Mouse (Mus musculus) hindbrain, embryonic 10.5 days (tissue): Measurements from ENCODE around the gene Tpcn1. TPM values are rescaled to one million over a fixed set of nuclear protein-coding genes. Genes with fewer than 3 reads are reported as not detected.
A peak's percentile ranks its signal among the peaks of the same experiment; 100 is the strongest.

Source experiments
- DNase-seq: peaks from one replicate; pipeline ENCODE4 v3.0.0-alpha.2; 2017; ENCODE audit warnings: low spot score
- H3K27ac ChIP-seq: fragments of 300-500 bp; sonication (generic); 2 replicates; pipeline ENCODE4 v1.5.1; 2016; ENCODE audit warnings: mild to moderate bottlenecking, moderate library complexity
- H3K27me3 ChIP-seq: fragments of 300-500 bp; sonication (generic); 2 replicates; pipeline ENCODE4 v1.6.1; 2016; ENCODE audit warnings: mild to moderate bottlenecking; ENCODE audit not compliant: poor library complexity, insufficient read depth, severe bottlenecking
- H3K36me3 ChIP-seq: fragments of 300-500 bp; sonication (generic); 2 replicates; pipeline ENCODE4 v1.6.1; 2016; ENCODE audit warnings: mild to moderate bottlenecking, moderate library complexity
- H3K4me1 ChIP-seq: fragments of 300-500 bp; sonication (generic); replicated peaks from 2 replicates; pipeline ENCODE4 v1.6.1; 2016; ENCODE audit warnings: mild to moderate bottlenecking
- H3K4me3 ChIP-seq: fragments of 300-500 bp; sonication (generic); 2 replicates; pipeline ENCODE4 v1.5.1; 2016; ENCODE audit warnings: mild to moderate bottlenecking, moderate library complexity
- H3K9me3 ChIP-seq: fragments of 300-500 bp; sonication (generic); 2 replicates; pipeline ENCODE4 v1.6.1; 2016; ENCODE audit warnings: mild to moderate bottlenecking, moderate library complexity
- WGBS: fragments of 180-500 bp; shearing (Covaris S2); methylation state at CpG from one replicate; pipeline ENCODE4 v1.1.7; 2016; 5-methylcytosine and 5-hydroxymethylcytosine counted together
- polyA plus RNA-seq: library from polyadenylated mRNA; unstranded; fragments of >200 nt; fragmentation: Nextera tagmentation; extraction: Ambion mirVana; gene quantifications from 2 replicates; pipeline ENCODE4 v1.2.1, GENCODE M21; 2016

Tpcn1 gene
- polyA plus RNA-seq, 1 experiment from 2014 or later, result 12.9 TPM

DNA sequence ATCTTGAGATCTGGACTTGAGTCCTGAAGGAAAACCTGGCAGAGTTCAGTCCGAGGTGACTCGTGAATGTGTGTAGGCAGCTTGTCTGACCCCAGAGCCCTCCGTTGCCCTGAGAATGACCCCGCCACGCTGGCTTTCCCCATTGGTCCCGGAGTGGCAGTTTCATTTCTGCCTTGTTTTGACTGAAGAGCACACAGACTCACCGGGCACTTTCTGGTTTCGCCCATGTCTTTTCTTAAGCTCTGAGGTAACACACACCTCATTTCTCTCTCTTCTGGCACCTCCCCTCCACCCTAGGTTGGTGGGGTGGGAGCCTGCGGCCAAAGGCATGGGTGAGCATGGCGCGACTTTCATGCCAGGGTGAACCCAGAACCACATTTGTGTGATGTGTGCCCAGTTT, 62.2 kb downstream of the Tpcn1 start:
- H3K4me1 ChIP-seq, result peaks cover 10% of the 10 kb centered on the region
- H3K27me3 ChIP-seq, result no peaks in the 10 kb centered on the region
- 79% methylated on average over 11 of the region's 11 CpGs for WGBS
- no peak overlapping the region for H3K27ac ChIP-seq
- H3K9me3 ChIP-seq, result no peaks in the 10 kb centered on the region
- no peak overlapping the region for H3K4me3 ChIP-seq
- H3K36me3 ChIP-seq, result peaks cover 16% of the 10 kb centered on the region
- no peak for DNase-seq

DNA sequence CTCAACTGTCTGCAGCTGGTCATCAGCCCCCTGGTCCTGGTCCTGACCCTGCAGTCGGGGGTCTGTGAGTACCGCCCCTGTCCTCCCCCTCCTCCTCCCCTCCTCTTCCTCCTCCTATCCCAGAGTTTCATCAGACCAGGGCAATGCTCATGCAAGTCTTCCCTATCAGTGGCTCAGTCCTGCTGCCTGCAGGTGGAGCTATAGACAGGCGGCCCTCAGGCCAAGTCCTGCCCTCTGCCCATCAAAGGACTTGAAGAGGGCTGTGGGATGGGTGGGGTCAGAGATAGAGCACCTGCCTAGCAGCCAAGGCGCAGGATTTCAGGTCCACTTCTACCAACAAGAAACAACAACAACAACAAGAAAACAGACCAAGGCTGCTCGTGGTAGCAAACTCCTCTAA, 62.7 kb downstream of the Tpcn1 start:
- Histone ChIP-seq H3K27ac (no peak overlapping the region; the same call in 1 of the 2 replicates), H3K4me3 (no peak overlapping the region), H3K27me3 (no peaks in the 10 kb centered on the region), H3K4me1 (peaks cover 10% of the 10 kb centered on the region), H3K9me3 (no peaks in the 10 kb centered on the region), H3K36me3 (peaks cover 14% of the 10 kb centered on the region)
- no peak for DNase-seq
- WGBS, result 37% methylated on average over 5 of the region's 5 CpGs

DNA sequence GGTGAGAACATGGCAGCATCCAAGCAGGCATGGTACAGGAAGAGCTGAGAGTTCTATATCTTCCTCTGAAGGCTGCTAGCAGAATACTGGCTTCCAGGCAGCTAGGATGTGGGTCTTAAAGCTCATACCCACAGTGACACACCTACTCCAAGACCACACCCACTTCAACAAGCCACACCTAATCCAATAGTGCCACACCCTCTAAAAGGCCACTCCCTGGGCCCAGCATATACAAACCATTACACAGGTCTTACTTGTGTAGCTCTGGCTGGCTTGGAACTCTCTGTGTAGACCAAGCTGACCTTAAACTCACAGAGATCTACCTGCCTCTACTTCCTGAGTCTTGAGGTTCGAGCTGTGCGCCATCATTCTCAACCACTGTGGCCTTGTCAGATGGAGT, 63.7 kb downstream of the Tpcn1 start:
- Histone ChIP-seq H3K27ac (no peak overlapping the region), H3K4me1 (peaks cover 10% of the 10 kb centered on the region), H3K36me3 (peaks cover 13% of the 10 kb centered on the region; the same call in 1 of the 2 replicates), H3K4me3 (no peak overlapping the region), H3K9me3 (no peaks in the 10 kb centered on the region), H3K27me3 (no peaks in the 10 kb centered on the region)
- no peak for DNase-seq
- 92% methylated on average over 2 of the region's 2 CpGs for WGBS

DNA sequence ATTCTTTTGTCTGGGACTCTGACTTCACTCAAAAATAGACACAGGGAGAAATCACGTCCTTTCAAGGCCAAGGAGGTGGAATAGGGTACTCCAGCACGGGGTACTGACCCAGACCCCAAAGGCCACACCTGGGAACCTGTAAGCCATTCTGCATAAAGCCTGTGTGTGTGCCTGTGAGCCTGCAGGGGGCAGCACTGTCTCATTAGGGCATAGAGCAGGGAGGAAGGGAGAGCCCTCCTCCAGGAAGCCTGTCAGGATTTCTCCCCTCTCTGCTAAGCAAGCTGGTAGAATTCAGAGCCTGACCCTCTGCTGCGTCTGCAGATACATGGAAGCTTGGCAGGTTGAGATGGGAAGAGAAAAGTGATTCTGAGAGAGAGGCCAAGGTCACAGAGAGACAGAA, 65.8 kb downstream of the Tpcn1 start:
- Histone ChIP-seq H3K36me3 (peaks cover 9% of the 10 kb centered on the region; the same call in 1 of the 2 replicates), H3K27me3 (no peaks in the 10 kb centered on the region), H3K9me3 (no peaks in the 10 kb centered on the region), H3K4me1 (peaks cover 15% of the 10 kb centered on the region), H3K4me3 (no peak overlapping the region), H3K27ac (no peak overlapping the region)
- WGBS, result 72% methylated on average over 3 of the region's 3 CpGs
- DNase-seq, result no peak

DNA sequence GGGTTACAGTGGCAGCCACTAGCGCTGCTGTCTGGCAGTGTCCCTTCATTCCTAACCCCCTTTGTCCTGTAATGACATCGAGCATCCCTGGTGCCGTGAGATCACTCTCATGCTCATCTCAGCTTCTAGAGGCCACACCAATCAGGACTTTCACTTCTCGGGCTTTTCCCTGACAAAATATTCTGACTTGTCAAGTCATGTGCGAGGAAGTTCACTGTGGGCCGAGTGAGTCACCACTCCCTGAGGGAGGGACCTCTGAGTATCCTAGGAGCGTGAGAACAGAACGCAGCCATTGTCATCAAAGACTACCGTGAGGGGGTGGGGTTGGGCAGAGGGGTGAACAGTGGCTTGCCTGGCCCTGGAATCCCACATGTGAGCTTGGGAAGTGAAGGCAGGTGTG, 70.9 kb downstream of the Tpcn1 start:
- WGBS, result 53% methylated on average over 9 of the region's 9 CpGs
- 0 out of 2 replicates have a peak, but pooled peaks cover under 1% of the 10 kb centered on the region for H3K36me3 ChIP-seq
- peaks cover 5% of the 10 kb centered on the region; the same call in 1 of the 2 replicates for H3K27me3 ChIP-seq
- H3K4me1 ChIP-seq, result peaks cover 51% of the 10 kb centered on the region
- no peak for DNase-seq
- no peak overlapping the region for H3K4me3 ChIP-seq
- H3K27ac ChIP-seq, result peak overlapping the region; percentile 56
- no peaks in the 10 kb centered on the region for H3K9me3 ChIP-seq

DNA sequence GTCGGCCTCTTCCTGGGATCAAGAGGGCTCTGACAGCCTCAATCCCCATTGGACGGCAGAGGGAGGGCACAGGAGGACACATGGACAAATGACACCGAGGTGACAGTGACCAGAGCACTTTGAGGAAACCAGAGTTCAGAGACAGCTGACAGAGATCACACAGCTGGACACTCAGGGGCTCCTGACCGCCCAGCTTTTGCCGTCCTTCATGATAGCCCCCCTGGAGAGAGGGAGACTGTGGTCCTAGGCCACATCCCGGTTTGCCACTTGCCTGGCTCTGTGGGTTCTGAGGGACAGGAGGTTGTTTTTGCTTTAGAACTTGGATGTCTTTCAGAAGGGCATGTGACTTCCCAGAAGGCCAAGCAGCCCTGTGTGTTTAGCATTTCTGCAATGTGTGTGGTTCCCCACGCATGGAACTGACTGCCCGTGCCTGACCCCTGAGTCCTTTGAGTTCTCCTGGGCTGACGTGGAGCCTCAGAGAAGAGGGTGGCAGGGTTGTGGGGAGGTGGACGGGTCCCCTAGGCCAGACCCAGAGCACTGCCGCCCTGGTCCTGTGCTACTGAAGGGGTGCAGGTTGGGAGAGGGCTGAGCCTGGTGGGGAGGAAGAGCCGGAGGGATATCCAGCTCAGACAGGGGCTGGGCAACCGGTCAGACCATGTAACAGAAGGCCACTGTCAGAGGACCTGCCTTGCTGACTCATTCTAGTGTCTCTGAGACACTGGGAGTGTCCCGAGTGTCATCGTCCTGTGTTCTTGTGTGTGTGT, 72.1 kb downstream of the Tpcn1 start:
- Histone ChIP-seq H3K27ac (peak overlapping the region; percentile 72), H3K9me3 (no peaks in the 10 kb centered on the region), H3K27me3 (peaks cover 16% of the 10 kb centered on the region), H3K4me1 (peaks cover 56% of the 10 kb centered on the region), H3K4me3 (no peak overlapping the region), H3K36me3 (no peaks in the 10 kb centered on the region)
- DNase-seq, result no peak
- WGBS, result 63% methylated on average over 15 of the region's 15 CpGs

DNA sequence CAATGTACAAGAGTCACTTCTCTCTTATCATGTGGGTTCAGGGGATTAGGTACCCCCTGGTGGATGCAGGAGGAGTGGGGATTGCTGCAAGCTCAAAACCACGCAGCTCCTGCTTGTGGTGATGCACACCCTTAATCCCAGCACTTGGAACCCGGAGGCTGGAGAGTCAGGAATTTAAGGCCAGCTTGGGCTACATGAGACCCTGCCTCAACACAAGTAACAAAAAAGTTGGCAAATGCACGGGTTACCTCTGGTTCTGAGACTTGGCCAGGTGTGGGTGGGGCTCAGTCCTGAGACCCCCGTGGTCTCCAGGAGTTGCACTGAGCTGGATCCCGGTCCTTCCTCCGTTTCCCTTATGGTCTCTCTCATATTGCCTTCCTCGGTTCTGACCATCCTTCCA, 73.0 kb downstream of the Tpcn1 start:
- DNase-seq, result no peak
- Histone ChIP-seq H3K4me3 (no peak overlapping the region), H3K27me3 (peaks cover 19% of the 10 kb centered on the region), H3K36me3 (no peaks in the 10 kb centered on the region), H3K27ac (0 out of 2 replicates have a peak overlapping the region, but pooled peaks have one; percentile 50), H3K9me3 (no peaks in the 10 kb centered on the region), H3K4me1 (peaks cover 66% of the 10 kb centered on the region)
- WGBS, result 79% methylated on average over 7 of the region's 7 CpGs

DNA sequence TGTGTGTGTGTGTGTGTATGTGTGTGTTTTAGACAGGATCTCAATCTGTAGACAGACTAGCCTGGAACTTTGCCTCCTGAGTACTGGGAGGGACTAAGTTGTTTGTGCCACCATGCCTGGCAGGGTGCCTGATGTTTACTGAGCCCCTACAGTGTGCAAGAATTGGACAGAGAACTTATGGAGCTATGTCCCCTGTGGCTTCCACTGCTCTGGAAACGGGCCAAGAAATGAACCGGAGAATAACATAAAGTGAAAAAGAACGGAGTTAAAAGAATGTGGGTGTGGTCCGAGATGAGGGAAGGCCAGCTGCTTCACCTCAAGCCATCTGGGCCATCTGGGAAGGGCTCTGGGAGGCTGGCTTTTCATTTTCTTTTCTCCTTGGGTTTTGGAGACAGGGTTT, 73.7 kb downstream of the Tpcn1 start:
- no peak overlapping the region for H3K4me3 ChIP-seq
- H3K9me3 ChIP-seq, result no peaks in the 10 kb centered on the region
- H3K4me1 ChIP-seq, result peaks cover 71% of the 10 kb centered on the region
- H3K27me3 ChIP-seq, result peaks cover 19% of the 10 kb centered on the region
- H3K27ac ChIP-seq, result peak overlapping the region; percentile 50; the same call in 1 of the 2 replicates
- no peaks in the 10 kb centered on the region for H3K36me3 ChIP-seq
- no peak for DNase-seq
- 53% methylated on average over 4 of the region's 4 CpGs for WGBS

DNA sequence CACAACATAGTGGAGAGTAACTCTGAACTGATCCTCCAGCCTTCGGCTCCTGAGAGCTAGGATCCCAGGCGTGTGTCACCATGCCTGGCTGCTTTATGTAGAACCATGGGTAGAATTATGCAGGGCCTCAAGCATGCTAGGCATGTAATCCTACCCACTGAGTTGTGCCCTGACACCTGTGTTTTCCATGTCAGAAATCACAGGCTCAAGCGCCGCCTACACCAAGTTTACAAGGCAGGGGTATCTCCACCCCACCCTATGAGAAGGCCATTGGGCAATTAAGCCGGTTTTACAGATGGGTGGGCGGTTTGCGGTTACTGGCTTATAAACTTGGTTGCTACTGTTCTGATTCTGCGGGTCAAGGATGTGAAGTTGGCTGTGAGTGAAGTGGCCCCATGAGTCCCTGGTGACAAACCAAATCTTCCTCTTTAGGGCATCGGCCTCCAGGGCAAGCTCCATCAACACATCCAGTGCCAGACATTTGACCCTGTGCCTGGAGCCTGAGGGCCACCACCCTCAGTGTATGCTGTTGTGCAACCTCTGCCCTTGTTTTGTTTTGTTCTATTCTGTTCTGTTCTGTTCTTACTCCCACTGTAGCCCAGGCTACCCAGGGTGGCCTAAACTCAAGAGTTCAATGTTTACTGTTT, 74.3 kb downstream of the Tpcn1 start:
- Histone ChIP-seq H3K27ac (no peak overlapping the region), H3K27me3 (peaks cover 19% of the 10 kb centered on the region), H3K4me1 (peaks cover 71% of the 10 kb centered on the region), H3K4me3 (no peak overlapping the region), H3K36me3 (no peaks in the 10 kb centered on the region), H3K9me3 (peaks cover 3% of the 10 kb centered on the region)
- DNase-seq, result no peak
- 88% methylated on average over 9 of the region's 9 CpGs for WGBS

DNA sequence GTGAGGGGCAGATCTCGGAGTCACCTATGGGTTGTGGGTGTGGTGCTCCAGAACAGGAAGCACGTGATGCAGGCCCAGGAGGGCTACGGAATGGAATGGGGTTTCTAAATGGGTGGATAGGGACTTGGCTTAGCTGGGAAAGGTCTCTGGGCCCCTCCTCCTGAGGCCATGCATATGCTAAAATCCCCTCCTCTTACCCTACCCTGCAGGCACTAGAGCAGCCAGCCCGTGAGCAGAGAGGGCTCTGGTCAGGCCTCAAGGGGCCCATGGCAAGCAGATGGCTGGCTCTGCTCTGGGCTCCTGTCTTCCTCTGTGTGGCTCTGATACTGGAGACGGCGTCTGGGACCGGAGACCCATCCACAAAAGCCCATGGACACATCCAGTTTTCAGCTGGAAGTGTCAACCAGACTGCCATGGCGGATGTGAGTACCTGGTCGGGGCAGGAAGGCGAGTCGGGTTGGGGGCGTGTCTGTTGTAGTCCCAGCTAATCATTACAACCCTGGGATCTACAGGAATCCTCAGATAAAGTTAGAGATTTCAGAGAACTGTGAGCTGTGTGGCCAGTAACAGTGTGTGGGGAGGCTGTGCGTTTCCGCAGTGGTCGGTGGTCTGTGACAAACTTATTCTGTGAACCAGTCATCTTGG, 75.4 kb downstream of the Tpcn1 start:
- Histone ChIP-seq H3K4me1 (peaks cover 70% of the 10 kb centered on the region), H3K27me3 (peaks cover 19% of the 10 kb centered on the region), H3K27ac (no peak overlapping the region), H3K9me3 (peaks cover 5% of the 10 kb centered on the region), H3K36me3 (no peaks in the 10 kb centered on the region), H3K4me3 (no peak overlapping the region)
- WGBS, result 36% methylated on average over 15 of the region's 15 CpGs
- DNase-seq, result peak; percentile 35

DNA sequence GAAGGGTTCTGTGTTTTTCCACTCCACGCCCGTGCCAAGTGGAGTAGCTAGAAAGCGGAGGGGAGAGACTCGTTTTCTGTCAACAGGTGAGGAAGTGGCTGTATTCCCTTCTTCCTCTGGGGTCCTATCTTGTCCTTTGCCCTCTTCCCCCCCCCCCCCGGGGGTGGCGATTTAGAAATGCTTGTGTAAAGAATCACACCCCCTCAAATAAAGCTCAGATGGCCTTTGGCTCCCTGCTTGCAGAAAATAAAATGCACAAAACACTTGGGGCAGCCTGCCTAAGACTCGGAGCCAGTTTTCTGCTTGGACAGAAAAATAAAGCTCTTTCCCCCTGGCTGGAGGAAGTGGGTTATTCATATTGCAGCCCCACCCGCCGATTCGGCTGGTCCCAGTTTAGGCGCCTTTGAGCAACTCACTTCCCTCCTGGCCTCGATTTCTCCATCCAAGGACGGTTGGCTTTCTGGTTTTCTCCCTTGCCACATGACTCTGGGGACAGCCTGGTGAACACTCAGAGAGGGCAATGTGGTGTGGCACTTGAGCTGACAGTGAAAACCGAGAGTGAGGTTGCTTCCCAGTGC, 76.7 kb downstream of the Tpcn1 start:
- peak overlapping the region; percentile 82 for H3K27ac ChIP-seq
- peaks cover 5% of the 10 kb centered on the region for H3K9me3 ChIP-seq
- H3K4me3 ChIP-seq, result peak overlapping the region; percentile 57
- DNase-seq, result no peak
- no peaks in the 10 kb centered on the region for H3K36me3 ChIP-seq
- H3K27me3 ChIP-seq, result peaks cover 19% of the 10 kb centered on the region
- H3K4me1 ChIP-seq, result peaks cover 57% of the 10 kb centered on the region
- 39% methylated on average over 14 of the region's 14 CpGs for WGBS

DNA sequence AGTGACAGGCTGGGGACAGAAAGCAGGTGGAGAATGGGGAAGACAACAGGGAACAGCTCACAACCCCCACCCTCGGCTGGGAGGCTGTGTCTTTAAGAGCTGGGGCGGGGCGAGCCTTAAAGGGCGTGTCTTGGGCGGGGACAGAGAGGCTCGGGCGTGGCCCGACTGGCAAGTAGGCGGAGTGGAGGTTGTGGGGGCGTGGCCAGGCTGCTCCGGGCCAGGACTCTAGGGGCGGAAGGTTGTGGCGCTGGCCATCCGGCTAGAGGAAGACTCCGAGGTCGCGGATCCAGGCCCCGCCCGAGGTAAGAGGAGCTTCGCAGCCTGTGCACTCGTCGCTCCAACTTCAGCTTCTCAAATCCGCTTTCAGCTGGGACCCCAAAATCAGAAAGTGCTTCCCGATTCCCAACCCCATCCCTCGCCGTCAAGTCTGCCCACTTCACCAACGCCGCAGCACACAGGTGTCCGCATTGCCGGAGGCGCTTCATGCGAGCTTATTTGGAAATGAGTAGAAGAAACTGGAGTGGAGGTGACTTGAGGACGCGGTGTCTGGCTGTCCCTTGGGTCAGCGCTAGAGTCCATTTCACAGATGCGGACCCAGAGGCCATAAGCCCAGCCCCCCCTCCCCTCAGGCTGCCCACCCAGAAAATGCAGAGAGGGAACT, 77.4 kb downstream of the Tpcn1 start, which contains the start of gene Slc8b1:
Slc8b1 (plus strand) TSS at position 187 of the 661 bp plus-strand sequence.
- H3K36me3 ChIP-seq, result no peaks in the 10 kb centered on the region
- H3K27me3 ChIP-seq, result peaks cover 19% of the 10 kb centered on the region
- peak within 1 kb of the TSS; percentile 82 for H3K27ac ChIP-seq
- peaks cover 51% of the 10 kb centered on the region for H3K4me1 ChIP-seq
- H3K9me3 ChIP-seq, result peaks cover 5% of the 10 kb centered on the region
- peak; percentile 95 for DNase-seq
- H3K4me3 ChIP-seq, result peak within 1 kb of the TSS; percentile 57
- WGBS, result 1% methylated on average over 36 of the region's 36 CpGs
